Mouse (Mus musculus) midbrain, postnatal 0 days (tissue): Measurements from ENCODE around the gene Kcnk13. TPM values are rescaled to one million over a fixed set of nuclear protein-coding genes. Genes with fewer than 3 reads are reported as not detected.
A peak's percentile ranks its signal among the peaks of the same experiment; 100 is the strongest.

Experiments
- ATAC-seq: fragments of 200-750 bp; cut with Nextera tagmentation; 2 replicates; pipeline ENCODE4 v1.8.0; 2017; ENCODE audit warnings: moderate number of reproducible peaks, mild to moderate bottlenecking, moderate TSS enrichment, moderate library complexity; ENCODE audit not compliant: low FRiP score
- DNase-seq: peaks from one replicate; pipeline ENCODE4 v3.0.0-alpha.2; 2015; ENCODE audit warnings: low spot score
- H3K27ac ChIP-seq: fragments of 300-500 bp; sonication (generic); 2 replicates; pipeline ENCODE4 v1.5.1; 2014; ENCODE audit warnings: low read depth, mild to moderate bottlenecking, low read length, mixed read lengths
- H3K27me3 ChIP-seq: fragments of 300-500 bp; sonication (generic); 2 replicates; pipeline ENCODE4 v1.6.1; 2014; ENCODE audit warnings: low read length, control low read depth, mixed read lengths; ENCODE audit not compliant: insufficient read depth
- H3K36me3 ChIP-seq: fragments of 300-500 bp; sonication (generic); 2 replicates; pipeline ENCODE4 v1.6.1; 2014; ENCODE audit warnings: low read length, control low read depth, mixed read lengths; ENCODE audit not compliant: insufficient read depth
- H3K4me1 ChIP-seq: fragments of 300-500 bp; sonication (generic); 2 replicates; pipeline ENCODE4 v1.6.1; 2014; ENCODE audit warnings: mild to moderate bottlenecking, control low read depth, antibody characterized with exemption, low read length, mixed read lengths; ENCODE audit not compliant: insufficient read depth
- H3K4me2 ChIP-seq: fragments of 300-500 bp; sonication (generic); 2 replicates; pipeline ENCODE4 v1.6.1; 2014; ENCODE audit warnings: low read depth, mild to moderate bottlenecking, low read length, mixed read lengths; ENCODE audit not compliant: poor library complexity, severe bottlenecking
- H3K4me3 ChIP-seq: fragments of 300-500 bp; sonication (generic); 2 replicates; pipeline ENCODE4 v1.5.1; 2014; ENCODE audit warnings: low read depth, mild to moderate bottlenecking, low read length, moderate library complexity
- H3K9ac ChIP-seq: fragments of 300-500 bp; sonication (generic); replicated peaks from 2 replicates; pipeline ENCODE4 v1.6.1; 2014; ENCODE audit warnings: mild to moderate bottlenecking, low read length, moderate library complexity, mixed read lengths; ENCODE audit not compliant: poor library complexity, severe bottlenecking
- H3K9me3 ChIP-seq: fragments of 300-500 bp; sonication (generic); 2 replicates; pipeline ENCODE4 v1.6.1; 2016; ENCODE audit warnings: low read length, control low read depth
- CTCF ChIP-seq: IDR thresholded peaks from 2 replicates; pipeline ENCODE4 v1.5.1; 2016; ENCODE audit warnings: antibody characterized with exemption, mild to moderate bottlenecking
- WGBS: fragments of 180-500 bp; shearing (Covaris S2); extraction: QIAGEN DNeasy Blood & Tissue Kit; methylation state at CpG from one replicate; pipeline ENCODE4 v1.1.7; 2014; 5-methylcytosine and 5-hydroxymethylcytosine counted together
- polyA plus RNA-seq: library from polyadenylated mRNA; unstranded; fragments of >200 nt; fragmentation: Nextera tagmentation; extraction: Ambion mirVana; gene quantifications from 2 replicates; pipeline ENCODE4 v1.2.1, GENCODE M21; 2015
- total RNA-seq: library from RNA; depleted of rRNA; stranded (reverse); fragments of >200 nt; gene quantifications from 2 replicates; pipeline ENCODE4 v1.2.3, GENCODE M21; 2014

Gene Kcnk13
- total and polyA plus RNA-seq, 2 experiments from 2014 or later: 1.3 to 1.5 TPM

- Histone ChIP-seq H3K4me1 (no peaks in the 10 kb centered on the region), H3K4me2 (no peak overlapping the region), H3K27me3 (no peaks in the 10 kb centered on the region), H3K9me3 (no peaks in the 10 kb centered on the region), H3K27ac (no peak overlapping the region), H3K4me3 (no peak overlapping the region), H3K36me3 (no peaks in the 10 kb centered on the region), H3K9ac (no peak overlapping the region)
- ATAC-seq (no peak), DNase-seq (peak; percentile 34)
- TF ChIP-seq CTCF: no peak
- 44% methylated on average over 11 of the region's 11 CpGs for WGBS
These were observed 61.4 kb downstream of the Kcnk13 start for GRCm38 (mm10) chr12:100025675-100026074.

GRCm38 (mm10) chr12:100026715-100027245, 62.5 kb downstream of the Kcnk13 start:
- no peaks in the 10 kb centered on the region for H3K4me1 ChIP-seq
- ATAC-seq: no peak
- WGBS: 84% methylated on average over 7 of the region's 7 CpGs
- no peaks in the 10 kb centered on the region for H3K27me3 ChIP-seq
- no peaks in the 10 kb centered on the region for H3K9me3 ChIP-seq
- no peak for DNase-seq
- H3K4me2 ChIP-seq: no peak overlapping the region
- H3K36me3 ChIP-seq: no peaks in the 10 kb centered on the region
- no peak overlapping the region for H3K4me3 ChIP-seq
- no peak overlapping the region for H3K27ac ChIP-seq
- no peak for TF ChIP-seq CTCF
- H3K9ac ChIP-seq: no peak overlapping the region

GRCm38 (mm10) chr12:100027281-100027680, 63.0 kb downstream of the Kcnk13 start:
- Histone ChIP-seq H3K4me3 (no peak overlapping the region), H3K36me3 (no peaks in the 10 kb centered on the region), H3K9ac (no peak overlapping the region), H3K4me2 (no peak overlapping the region), H3K9me3 (no peaks in the 10 kb centered on the region), H3K4me1 (no peaks in the 10 kb centered on the region), H3K27ac (no peak overlapping the region), H3K27me3 (no peaks in the 10 kb centered on the region)
- DNase-seq (no peak), ATAC-seq (no peak)
- no peak for TF ChIP-seq CTCF
- 82% methylated on average over 7 of the region's 7 CpGs for WGBS

- Histone ChIP-seq H3K4me3 (no peak overlapping the region), H3K27me3 (no peaks in the 10 kb centered on the region), H3K36me3 (no peaks in the 10 kb centered on the region), H3K27ac (no peak overlapping the region), H3K9ac (no peak overlapping the region), H3K4me2 (no peak overlapping the region), H3K4me1 (no peaks in the 10 kb centered on the region), H3K9me3 (no peaks in the 10 kb centered on the region)
- whole genome bisulfite sequencing: 91% methylated on average over 5 of the region's 5 CpGs
- no peak for TF ChIP-seq CTCF
- ATAC-seq (no peak), DNase-seq (no peak)
These were observed 67.4 kb downstream of the Kcnk13 start for GRCm38 (mm10) chr12:100031681-100032080.

GRCm38 (mm10) chr12:100032521-100032920, 68.2 kb downstream of the Kcnk13 start:
- Histone ChIP-seq H3K36me3 (no peaks in the 10 kb centered on the region), H3K27me3 (no peaks in the 10 kb centered on the region), H3K9me3 (no peaks in the 10 kb centered on the region), H3K4me3 (no peak overlapping the region), H3K9ac (no peak overlapping the region), H3K4me2 (no peak overlapping the region), H3K27ac (no peak overlapping the region), H3K4me1 (no peaks in the 10 kb centered on the region)
- 91% methylated on average over 4 of the region's 4 CpGs for WGBS
- DNase-seq (no peak), ATAC-seq (no peak)
- TF ChIP-seq CTCF: no peak

GRCm38 (mm10) chr12:100038741-100039262, 74.5 kb downstream of the Kcnk13 start:
- TF ChIP-seq CTCF: no peak
- no peak overlapping the region for H3K4me3 ChIP-seq
- H3K36me3 ChIP-seq: no peaks in the 10 kb centered on the region
- no peaks in the 10 kb centered on the region for H3K27me3 ChIP-seq
- H3K27ac ChIP-seq: no peak overlapping the region
- no peaks in the 10 kb centered on the region for H3K4me1 ChIP-seq
- DNase-seq (no peak), ATAC-seq (no peak)
- no peak overlapping the region for H3K4me2 ChIP-seq
- H3K9me3 ChIP-seq: no peaks in the 10 kb centered on the region
- WGBS: 93% methylated on average over 5 of the region's 5 CpGs
- H3K9ac ChIP-seq: no peak overlapping the region
